Mouse (Mus musculus) liver, postnatal 0 days (tissue): ENCODE results near the gene Gm45140.

Experiments
- CTCF ChIP-seq: sonication (generic); IDR thresholded peaks from 2 replicates; pipeline ENCODE4 v1.5.1; 2016; ENCODE audit warnings: antibody characterized with exemption, low read depth
- EP300 ChIP-seq: IDR thresholded peaks from 2 replicates; pipeline ENCODE4 v1.6.1; 2016; ENCODE audit warnings: antibody characterized with exemption, low read depth, mild to moderate bottlenecking

- no peak for TF ChIP-seq CTCF
- no peak for TF ChIP-seq EP300
Measured at GRCm38 (mm10) chr6:87804036-87804435, 31.6 kb downstream of the Gm45140 start.
